Mouse (Mus musculus) small intestine, adult 2 months (tissue): ENCODE data around the gene Akap2.

Experiments used
- CTCF ChIP-seq: fragments of 200-500 bp; IDR thresholded peaks from 2 replicates; pipeline ENCODE4 v1.5.1; 2012; ENCODE audit warnings: low read depth, mild to moderate bottlenecking, control low read depth, inconsistent platforms, low read length, moderate library complexity, mixed read lengths; ENCODE audit not compliant: insufficient replicate concordance, insufficient read length; ENCODE audit errors: extremely low read depth
- POLR2A ChIP-seq: fragments of 200-500 bp; IDR thresholded peaks from 2 replicates; pipeline ENCODE4 v1.6.1; 2012; ENCODE audit warnings: low read depth, mild to moderate bottlenecking, control low read depth, inconsistent platforms, low read length, moderate library complexity

- TF ChIP-seq CTCF (no peak), POLR2A (no peak)
Measured at GRCm38 (mm10) chr4:57730801-57731598, 13.5 kb downstream of the Akap2 start.
